Mouse (Mus musculus) midbrain, postnatal 0 days (tissue): ENCODE data around the gene Gm13941. TPM values are rescaled to one million over a fixed set of nuclear protein-coding genes. Genes with fewer than 3 reads are reported as not detected.

Experiments used
- ATAC-seq: fragments of 200-750 bp; cut with Nextera tagmentation; 2 replicates; pipeline ENCODE4 v1.8.0; 2017; ENCODE audit warnings: moderate number of reproducible peaks, mild to moderate bottlenecking, moderate TSS enrichment, moderate library complexity; ENCODE audit not compliant: low FRiP score
- DNase-seq: peaks from one replicate; pipeline ENCODE4 v3.0.0-alpha.2; 2015; ENCODE audit warnings: low spot score
- H3K27ac ChIP-seq: fragments of 300-500 bp; sonication (generic); 2 replicates; pipeline ENCODE4 v1.5.1; 2014; ENCODE audit warnings: low read depth, mild to moderate bottlenecking, low read length, mixed read lengths
- H3K27me3 ChIP-seq: fragments of 300-500 bp; sonication (generic); 2 replicates; pipeline ENCODE4 v1.6.1; 2014; ENCODE audit warnings: low read length, control low read depth, mixed read lengths; ENCODE audit not compliant: insufficient read depth
- H3K36me3 ChIP-seq: fragments of 300-500 bp; sonication (generic); 2 replicates; pipeline ENCODE4 v1.6.1; 2014; ENCODE audit warnings: low read length, control low read depth, mixed read lengths; ENCODE audit not compliant: insufficient read depth
- H3K4me1 ChIP-seq: fragments of 300-500 bp; sonication (generic); 2 replicates; pipeline ENCODE4 v1.6.1; 2014; ENCODE audit warnings: mild to moderate bottlenecking, control low read depth, antibody characterized with exemption, low read length, mixed read lengths; ENCODE audit not compliant: insufficient read depth
- H3K4me2 ChIP-seq: fragments of 300-500 bp; sonication (generic); 2 replicates; pipeline ENCODE4 v1.6.1; 2014; ENCODE audit warnings: low read depth, mild to moderate bottlenecking, low read length, mixed read lengths; ENCODE audit not compliant: poor library complexity, severe bottlenecking
- H3K4me3 ChIP-seq: fragments of 300-500 bp; sonication (generic); 2 replicates; pipeline ENCODE4 v1.5.1; 2014; ENCODE audit warnings: low read depth, mild to moderate bottlenecking, low read length, moderate library complexity
- H3K9ac ChIP-seq: fragments of 300-500 bp; sonication (generic); replicated peaks from 2 replicates; pipeline ENCODE4 v1.6.1; 2014; ENCODE audit warnings: mild to moderate bottlenecking, low read length, moderate library complexity, mixed read lengths; ENCODE audit not compliant: poor library complexity, severe bottlenecking
- H3K9me3 ChIP-seq: fragments of 300-500 bp; sonication (generic); 2 replicates; pipeline ENCODE4 v1.6.1; 2016; ENCODE audit warnings: low read length, control low read depth
- CTCF ChIP-seq: IDR thresholded peaks from 2 replicates; pipeline ENCODE4 v1.5.1; 2016; ENCODE audit warnings: antibody characterized with exemption, mild to moderate bottlenecking
- WGBS: fragments of 180-500 bp; shearing (Covaris S2); extraction: QIAGEN DNeasy Blood & Tissue Kit; methylation state at CpG from one replicate; pipeline ENCODE4 v1.1.7; 2014; 5-methylcytosine and 5-hydroxymethylcytosine counted together
- polyA plus RNA-seq: library from polyadenylated mRNA; unstranded; fragments of >200 nt; fragmentation: Nextera tagmentation; extraction: Ambion mirVana; gene quantifications from 2 replicates; pipeline ENCODE4 v1.2.1, GENCODE M21; 2015
- total RNA-seq: library from RNA; depleted of rRNA; stranded (reverse); fragments of >200 nt; gene quantifications from 2 replicates; pipeline ENCODE4 v1.2.3, GENCODE M21; 2014; rRNA removed

Gene Gm13941
- total RNA-seq (not detected in 2 replicates), polyA plus RNA-seq (not detected in 2 replicates)

DNA sequence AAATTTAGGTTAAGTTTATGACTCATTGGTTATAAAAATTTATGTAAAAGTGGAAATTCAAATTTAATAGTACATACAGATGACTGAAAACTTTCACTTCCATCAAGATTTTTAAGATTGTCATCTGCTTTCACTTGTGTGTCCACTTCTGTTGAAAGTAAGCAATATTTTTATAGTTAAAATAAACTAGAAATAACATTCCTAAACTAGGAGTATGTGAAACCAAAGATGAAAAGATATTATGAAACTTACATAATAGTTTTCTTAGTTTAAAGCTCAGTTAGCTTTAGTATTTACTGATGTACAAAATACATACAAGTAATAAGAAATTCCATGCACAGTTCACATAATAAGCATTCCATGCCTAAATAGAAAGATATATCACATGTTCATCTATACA lies at the start of gene Gm13941:
Gene Gm13941 (minus strand): TSS at position 101 of the 400 bp plus-strand sequence.
- Histone ChIP-seq H3K36me3 (no peaks in the 10 kb centered on the region), H3K4me3 (no peak within 1 kb of the TSS), H3K9ac (no peak within 1 kb of the TSS), H3K4me2 (no peak within 1 kb of the TSS), H3K27ac (no peak within 1 kb of the TSS), H3K27me3 (no peaks in the 10 kb centered on the region), H3K9me3 (no peaks in the 10 kb centered on the region), H3K4me1 (no peaks in the 10 kb centered on the region)
- DNase-seq (no peak), ATAC-seq (no peak)
- no peak for TF ChIP-seq CTCF

DNA sequence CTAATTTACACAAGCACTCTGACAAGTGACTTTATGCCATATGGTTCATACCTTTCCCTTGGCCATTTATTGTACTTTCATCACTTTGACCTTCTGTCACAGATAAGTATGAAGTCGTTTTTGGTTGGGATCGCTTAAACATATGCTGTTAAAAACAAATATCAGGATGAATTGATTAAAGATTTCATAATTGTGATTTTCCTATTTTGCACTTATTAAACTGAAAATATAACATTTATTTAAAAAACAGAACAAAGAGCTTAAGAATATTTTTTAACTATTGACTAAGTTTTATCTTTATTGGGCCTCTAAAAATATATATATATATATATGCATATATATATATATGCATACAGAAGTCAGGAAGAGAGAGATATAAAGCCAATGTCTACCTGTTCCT lies 47.1 kb upstream of the Gm13941 start, which contains the start of gene Gm15130:
Gene Gm15130 (minus strand): TSS at position 101 of the 400 bp plus-strand sequence.
- no peak within 1 kb of the TSS for H3K4me2 ChIP-seq
- H3K4me1 ChIP-seq, result no peaks in the 10 kb centered on the region
- no peaks in the 10 kb centered on the region for H3K9me3 ChIP-seq
- no peak within 1 kb of the TSS for H3K27ac ChIP-seq
- H3K4me3 ChIP-seq, result no peak within 1 kb of the TSS
- H3K27me3 ChIP-seq, result no peaks in the 10 kb centered on the region
- 84% methylated on average over 2 of the region's 2 CpGs for WGBS
- DNase-seq (no peak), ATAC-seq (no peak)
- TF ChIP-seq CTCF, result no peak
- H3K9ac ChIP-seq, result no peak within 1 kb of the TSS
- H3K36me3 ChIP-seq, result no peaks in the 10 kb centered on the region

DNA sequence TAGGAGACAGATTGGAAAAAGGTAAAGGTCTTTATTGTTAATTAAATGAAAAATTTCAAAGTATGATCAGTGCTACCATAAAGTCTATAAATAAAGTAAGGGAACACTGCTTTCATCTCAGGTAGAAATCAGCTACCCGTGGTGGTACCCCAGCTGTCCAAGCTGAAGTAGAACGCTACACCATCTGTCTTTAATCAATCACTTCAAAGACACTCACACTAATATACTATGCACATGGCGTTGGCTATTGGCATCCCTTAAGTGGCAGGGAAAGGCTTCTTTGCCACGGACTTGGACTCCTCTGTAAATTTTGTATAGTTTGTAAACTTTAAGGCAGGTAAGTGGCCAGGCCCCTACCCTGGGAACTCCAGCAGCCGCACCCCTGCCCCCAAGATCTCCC lies 30.0 kb upstream of the Gm13941 start:
- Histone ChIP-seq H3K36me3 (no peaks in the 10 kb centered on the region), H3K4me3 (no peak overlapping the region), H3K9ac (no peak overlapping the region), H3K4me1 (no peaks in the 10 kb centered on the region), H3K9me3 (no peaks in the 10 kb centered on the region), H3K4me2 (no peak overlapping the region), H3K27me3 (no peaks in the 10 kb centered on the region), H3K27ac (no peak overlapping the region)
- TF ChIP-seq CTCF, result no peak
- WGBS, result 74% methylated on average over 5 of the region's 5 CpGs
- DNase-seq (no peak), ATAC-seq (no peak)

DNA sequence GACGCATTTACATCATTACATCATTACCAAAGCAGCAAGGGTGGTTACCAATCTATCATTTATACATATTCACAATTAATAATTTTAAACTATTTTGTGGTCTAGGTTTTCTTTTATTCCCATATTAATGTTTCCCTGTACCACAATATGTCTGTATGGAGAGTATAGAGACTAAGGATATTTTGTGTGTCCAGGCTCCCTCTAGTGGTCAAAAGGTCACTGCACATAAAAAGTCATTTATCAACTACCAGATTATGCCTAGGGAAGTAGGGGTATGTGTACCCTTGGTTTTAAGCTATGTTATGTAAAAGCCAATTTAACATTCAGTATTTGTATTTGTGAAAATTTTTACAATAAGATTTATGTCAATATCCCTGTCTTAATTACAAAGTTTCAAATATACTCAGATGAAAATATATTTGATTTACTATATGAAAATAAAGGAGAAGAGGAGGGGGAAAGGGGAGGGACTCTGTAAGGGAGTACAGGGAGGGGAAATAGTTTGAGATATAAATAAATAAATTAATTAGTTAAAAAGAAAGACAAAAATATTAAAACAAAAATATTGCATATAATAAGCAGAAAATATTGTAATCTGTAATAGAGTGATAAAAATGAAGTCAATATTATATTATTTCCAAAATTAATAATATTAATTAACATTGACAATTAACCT lies 47.1 kb downstream of the Gm13941 start:
- Histone ChIP-seq H3K4me2 (no peak overlapping the region), H3K9ac (no peak overlapping the region), H3K4me1 (no peaks in the 10 kb centered on the region), H3K4me3 (no peak overlapping the region), H3K36me3 (no peaks in the 10 kb centered on the region), H3K9me3 (no peaks in the 10 kb centered on the region), H3K27ac (no peak overlapping the region), H3K27me3 (no peaks in the 10 kb centered on the region)
- peak; percentile 81 for ATAC-seq
- TF ChIP-seq CTCF, result peak; percentile 90
- peak; percentile 75 for DNase-seq
- 98% methylated on average over 1 of the region's 1 CpGs for WGBS

Other genes with a start within 250 kb of the Gm13941 start
- 0.66 and 1.6 TPM in 2 replicates for gene Ano3, start 155.1 kb downstream of the Gm13941 start, total RNA-seq
- gene Ano3, start 155.1 kb downstream of the Gm13941 start, polyA plus RNA-seq, result 0.54 and 0.70 TPM in 2 replicates
- not detected in 2 replicates for gene Gm15130, start 47.0 kb upstream of the Gm13941 start, total RNA-seq
- gene Gm15130, start 47.0 kb upstream of the Gm13941 start, polyA plus RNA-seq, result not detected in 2 replicates
- not detected in 2 replicates for gene 4930430A15Rik, start 123.6 kb upstream of the Gm13941 start, total RNA-seq
- gene 4930430A15Rik, start 123.6 kb upstream of the Gm13941 start, polyA plus RNA-seq, result not detected in 2 replicates
- gene Olfr1275, start 129.3 kb upstream of the Gm13941 start, total RNA-seq, result not detected in 2 replicates
- not detected in 2 replicates for gene Olfr1275, start 129.3 kb upstream of the Gm13941 start, polyA plus RNA-seq
- gene Olfr1276, start 148.5 kb upstream of the Gm13941 start, total RNA-seq, result not detected in 2 replicates
- gene Olfr1276, start 148.5 kb upstream of the Gm13941 start, polyA plus RNA-seq, result not detected in 2 replicates
- not detected in 2 replicates for gene Olfr1277, start 168.1 kb upstream of the Gm13941 start, total RNA-seq
- gene Olfr1277, start 168.1 kb upstream of the Gm13941 start, polyA plus RNA-seq, result not detected in 2 replicates
- not detected in 2 replicates for gene Olfr1278, start 184.2 kb upstream of the Gm13941 start, total RNA-seq
- gene Olfr1278, start 184.2 kb upstream of the Gm13941 start, polyA plus RNA-seq, result not detected in 2 replicates
- gene Olfr1279, start 194.7 kb upstream of the Gm13941 start, total RNA-seq, result not detected in 2 replicates
- not detected in 2 replicates for gene Olfr1279, start 194.7 kb upstream of the Gm13941 start, polyA plus RNA-seq
- gene Olfr1280, start 208.0 kb upstream of the Gm13941 start, total RNA-seq, result not detected in 2 replicates
- gene Olfr1280, start 208.0 kb upstream of the Gm13941 start, polyA plus RNA-seq, result not detected in 2 replicates
- not detected in 2 replicates for gene Olfr1281, start 220.5 kb upstream of the Gm13941 start, total RNA-seq
- gene Olfr1281, start 220.5 kb upstream of the Gm13941 start, polyA plus RNA-seq, result not detected in 2 replicates
- gene Olfr1282, start 230.1 kb upstream of the Gm13941 start, total RNA-seq, result not detected in 2 replicates
- gene Olfr1282, start 230.1 kb upstream of the Gm13941 start, polyA plus RNA-seq, result not detected in 2 replicates